Mouse (Mus musculus): ENCODE results near the gene Mmp2.

Mmp2 gene

DNA sequence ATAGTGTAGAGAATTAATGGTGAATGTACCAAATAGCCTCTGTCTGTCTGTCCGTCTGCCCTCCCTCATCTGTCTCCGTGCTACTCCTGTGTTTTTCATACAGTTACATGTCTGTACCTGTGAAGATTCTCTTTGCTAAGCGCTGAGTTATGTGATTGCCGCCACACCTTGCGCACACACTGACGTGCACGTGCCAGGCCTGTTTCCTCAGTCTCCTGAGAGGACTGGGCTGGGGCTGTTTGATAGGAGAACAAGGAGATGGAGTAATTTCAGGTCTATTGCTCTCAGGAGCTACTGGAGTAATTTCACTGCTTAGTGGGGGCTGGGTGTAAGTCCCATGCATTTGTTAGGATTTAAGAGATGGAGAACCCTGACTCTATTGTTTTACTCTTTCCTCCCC is 68.0 kb downstream of the Mmp2 start:
- DNase-seq (ENCODE audit: low read depth, low spot score), result no peak

GRCm38 (mm10) chr8:92896056-92896455 is 69.0 kb downstream of the Mmp2 start:
- no peak for DNase-seq (ENCODE audit: low read depth, low spot score)

DNA sequence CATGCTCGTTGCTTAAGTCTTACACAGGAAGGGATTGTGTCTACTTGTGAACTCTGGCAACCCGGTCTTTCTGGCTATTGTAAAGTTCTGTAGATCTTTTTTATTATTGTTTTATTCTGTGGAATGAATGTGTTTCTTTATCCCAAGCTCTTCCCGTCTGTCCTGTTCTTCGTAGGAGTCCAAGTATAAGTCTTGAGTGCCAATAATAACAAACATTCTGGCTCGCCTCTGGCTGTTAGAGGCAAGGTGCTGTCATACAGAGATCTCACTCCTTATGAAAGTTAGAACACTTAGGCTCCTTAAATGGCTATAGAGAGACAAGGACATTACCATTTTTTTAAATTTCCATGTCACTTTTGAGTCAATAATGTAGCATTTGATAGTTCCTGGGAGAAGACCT is 69.5 kb downstream of the Mmp2 start:
- no peak for DNase-seq (ENCODE audit: low read depth, low spot score)

DNA sequence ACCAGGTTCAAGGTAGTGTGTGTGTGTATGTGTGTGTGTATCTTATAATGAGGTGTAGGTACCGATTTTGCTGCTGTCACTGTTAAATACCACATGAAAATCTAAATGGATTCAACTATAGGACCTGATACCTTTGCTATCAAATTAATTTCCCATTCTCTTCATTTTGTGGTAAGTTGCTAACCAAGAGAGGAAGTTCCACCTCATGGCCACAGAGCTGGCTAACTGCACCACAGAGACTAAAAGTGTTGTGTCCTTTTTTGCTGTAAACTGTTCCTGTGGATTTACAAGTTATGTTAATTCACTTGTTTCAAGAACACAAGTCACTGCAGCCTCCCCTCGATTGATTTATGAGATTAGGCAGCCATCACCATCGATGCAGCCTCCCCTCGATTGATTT is 70.7 kb downstream of the Mmp2 start:
- DNase-seq (ENCODE audit: low read depth, low spot score), result no peak

DNA sequence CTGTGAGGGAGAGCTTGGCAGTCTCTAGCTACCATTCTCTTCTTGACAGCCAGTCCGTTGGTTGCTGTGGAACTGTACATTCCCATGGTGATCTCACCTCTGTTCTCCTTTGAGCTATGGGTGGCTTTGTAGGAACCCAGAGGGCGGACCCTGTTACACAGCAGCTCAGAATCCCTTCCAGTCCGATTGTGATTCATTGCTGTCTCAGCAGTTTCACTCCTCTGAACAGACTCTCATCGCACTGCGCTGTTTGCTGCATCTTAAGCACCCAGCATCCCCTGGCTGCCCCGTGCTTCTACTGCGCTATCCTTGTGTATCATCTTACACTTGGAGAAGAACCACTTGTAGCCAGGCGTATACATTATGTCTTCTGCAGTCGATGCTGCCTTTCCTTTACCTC is 72.5 kb downstream of the Mmp2 start:
- DNase-seq (ENCODE audit: low read depth, low spot score), result no peak

- DNase-seq (ENCODE audit: low read depth, low spot score), result no peak
Observed at GRCm38 (mm10) chr8:92901107-92901506, 74.0 kb downstream of the Mmp2 start, which contains the start of gene Capns2. TSS of gene Capns2 (plus strand) at chr8:92901407.

- no peak for DNase-seq (ENCODE audit: low read depth, low spot score)
Observed at GRCm38 (mm10) chr8:92902981-92903380, 75.9 kb downstream of the Mmp2 start.

Measured in forelimb bud, embryonic 11.5 days (tissue).